Mouse (Mus musculus) liver, embryonic 14.5 days (tissue): ENCODE data around the gene Selplg. TPM values are rescaled to one million over a fixed set of nuclear protein-coding genes. Genes with fewer than 3 reads are reported as not detected.
A peak's percentile ranks its signal among the peaks of the same experiment; 100 is the strongest.
"Not testable (repeated sequence)": the region's sequence is repeated elsewhere in the genome, so short reads cannot be mapped to it uniquely, and the experiment has no call there.

Experiments
- ATAC-seq: fragments of 200-750 bp; cut with Nextera tagmentation; 2 replicates; pipeline ENCODE4 v1.8.0; 2017; ENCODE audit warnings: moderate number of reproducible peaks, mild to moderate bottlenecking, moderate library complexity; ENCODE audit not compliant: insufficient read depth
- DNase-seq, 3 experiments: peaks; one replicate each; pipeline ENCODE4 v3.0.0-alpha.2; 2012 to 2013; ENCODE audit warnings: low read depth in 3 of 3, low spot score in 3 of 3
- H3K27ac ChIP-seq: fragments of 300-500 bp; sonication (generic); 2 replicates; pipeline ENCODE4 v1.5.1; 2014; ENCODE audit warnings: moderate library complexity, mild to moderate bottlenecking, control low read depth, inconsistent platforms
- H3K27me3 ChIP-seq: fragments of 300-500 bp; sonication (generic); 2 replicates; pipeline ENCODE4 v1.6.1; 2014; ENCODE audit warnings: mild to moderate bottlenecking, low read length, moderate library complexity; ENCODE audit not compliant: control insufficient read depth, insufficient read depth
- H3K36me3 ChIP-seq: fragments of 300-500 bp; sonication (generic); replicated peaks from 2 replicates; pipeline ENCODE4 v1.6.1; 2014; ENCODE audit warnings: low read depth; ENCODE audit not compliant: control insufficient read depth, insufficient read depth
- H3K4me1 ChIP-seq, 2 experiments: fragments of 200-500 bp in 1 of 2; fragments of 300-500 bp in 1 of 2; sonication (generic) in 1 of 2; replicated peaks; 2 replicates each; pipeline ENCODE4 v1.6.1; 2012 to 2014; ENCODE audit warnings: antibody characterized with exemption in 1 of 2, inconsistent platforms in 1 of 2, low read length in 1 of 2; ENCODE audit not compliant: control insufficient read depth in 2 of 2, insufficient read depth in 2 of 2
- H3K4me2 ChIP-seq: fragments of 300-500 bp; sonication (generic); 2 replicates; pipeline ENCODE4 v1.6.1; 2014; ENCODE audit warnings: low read depth, mild to moderate bottlenecking, control low read depth, moderate library complexity
- H3K4me3 ChIP-seq, 2 experiments: fragments of 200-500 bp in 1 of 2; fragments of 300-500 bp in 1 of 2; sonication (generic) in 1 of 2; 2 replicates each; pipeline ENCODE4 v1.5.1; 2012 to 2014; ENCODE audit warnings: low read depth in 2 of 2, low read length in 2 of 2, mild to moderate bottlenecking in 2 of 2, control low read depth in 1 of 2, inconsistent platforms in 1 of 2, moderate library complexity in 1 of 2; ENCODE audit not compliant: insufficient read depth in 1 of 2
- H3K9ac ChIP-seq: fragments of 300-500 bp; sonication (generic); replicated peaks from 2 replicates; pipeline ENCODE4 v1.6.1; 2014; ENCODE audit warnings: mild to moderate bottlenecking, control low read depth, moderate library complexity
- H3K9me3 ChIP-seq: fragments of 300-500 bp; sonication (generic); 2 replicates; pipeline ENCODE4 v1.6.1; 2016; ENCODE audit warnings: low read length, mixed read lengths; ENCODE audit not compliant: control insufficient read depth
- CTCF ChIP-seq: IDR thresholded peaks from 2 replicates; pipeline ENCODE4 v1.5.1; 2016; ENCODE audit warnings: antibody characterized with exemption, low read depth, control low read depth
- EP300 ChIP-seq: IDR thresholded peaks from 2 replicates; pipeline ENCODE4 v1.6.1; 2016; ENCODE audit warnings: antibody characterized with exemption, low read depth
- WGBS: fragments of 180-500 bp; shearing (Covaris S2); extraction: QIAGEN DNeasy Blood & Tissue Kit; methylation state at CpG from one replicate; pipeline ENCODE4 v1.1.7; 2014; ENCODE audit not compliant: insufficient replicate concordance; 5-methylcytosine and 5-hydroxymethylcytosine counted together
- polyA plus RNA-seq, 2 experiments: library from polyadenylated mRNA; depleted of rRNA in 1 of 2; stranded (reverse) in 1 of 2; unstranded in 1 of 2; fragments of >200 nt; fragmentation: Nextera tagmentation in 1 of 2; extraction: Ambion mirVana in 1 of 2; gene quantifications; 2 replicates each; pipeline versions ENCODE4 v1.2.1 to v1.2.3; 2012 to 2014

Gene Selplg
- polyA plus RNA-seq, 2 experiments: 8.8 to 12.5 TPM

GRCm38 (mm10) chr5:113813608-113814007 is 18.8 kb downstream of the Selplg start:
- H3K9me3 ChIP-seq: no peaks in the 10 kb centered on the region
- no peak for TF ChIP-seq EP300
- peak; percentile 67 for TF ChIP-seq CTCF
- no peak overlapping the region for H3K9ac ChIP-seq
- 0 out of 4 replicates have a peak, but pooled peaks cover 0 to 2% of the 10 kb centered on the region in 2 experiments for H3K4me1 ChIP-seq
- H3K27ac ChIP-seq: no peak overlapping the region
- H3K4me2 ChIP-seq: no peak overlapping the region
- H3K36me3 ChIP-seq: no peaks in the 10 kb centered on the region
- DNase-seq: peak in 1 of 3 experiments; percentile 20
- no peaks in the 10 kb centered on the region for H3K27me3 ChIP-seq
- 16% methylated on average over 9 of the region's 9 CpGs for WGBS
- ATAC-seq: no peak
- no peak overlapping the region for H3K4me3 ChIP-seq

GRCm38 (mm10) chr5:113812638-113813037 is 19.8 kb downstream of the Selplg start:
- no peaks in the 10 kb centered on the region for H3K27me3 ChIP-seq
- 0 out of 4 replicates have a peak, but pooled peaks cover 0 to 2% of the 10 kb centered on the region in 2 experiments for H3K4me1 ChIP-seq
- no peaks in the 10 kb centered on the region for H3K36me3 ChIP-seq
- DNase-seq (no peak), ATAC-seq (no peak)
- H3K9ac ChIP-seq: no peak overlapping the region
- no peak overlapping the region for H3K27ac ChIP-seq
- no peaks in the 10 kb centered on the region for H3K9me3 ChIP-seq
- TF ChIP-seq EP300 (no peak), CTCF (no peak)
- H3K4me2 ChIP-seq: no peak overlapping the region
- no peak overlapping the region for H3K4me3 ChIP-seq
- 53% methylated on average over 2 of the region's 2 CpGs for WGBS

GRCm38 (mm10) chr5:113811824-113812420 is 20.5 kb downstream of the Selplg start:
- H3K4me2 ChIP-seq, ATAC-seq, H3K4me1 ChIP-seq, H3K27me3 ChIP-seq, DNase-seq, H3K4me3 ChIP-seq, H3K27ac ChIP-seq, H3K9ac ChIP-seq, H3K36me3 ChIP-seq, H3K9me3 ChIP-seq: not testable (repeated sequence)
- 13% methylated on average over 11 of the region's 12 CpGs for WGBS
- TF ChIP-seq CTCF: peak; percentile 57

- ATAC-seq (no peak), DNase-seq (no peak)
- H3K9ac ChIP-seq: no peak overlapping the region
- H3K4me1 ChIP-seq: no peaks in the 10 kb centered on the region
- TF ChIP-seq CTCF (no peak), EP300 (no peak)
- no peak overlapping the region for H3K27ac ChIP-seq
- H3K4me2 ChIP-seq: no peak overlapping the region
- WGBS: 64% methylated on average over 4 of the region's 4 CpGs
- no peaks in the 10 kb centered on the region for H3K9me3 ChIP-seq
- no peak overlapping the region for H3K4me3 ChIP-seq
- no peaks in the 10 kb centered on the region for H3K27me3 ChIP-seq
- H3K36me3 ChIP-seq: no peaks in the 10 kb centered on the region
These were observed 22.3 kb downstream of the Selplg start for GRCm38 (mm10) chr5:113810111-113810510.

- TF ChIP-seq EP300: no peak
- 45% methylated on average over 2 of the region's 2 CpGs for WGBS
- no peak overlapping the region for H3K4me2 ChIP-seq
These were observed 24.3 kb downstream of the Selplg start for GRCm38 (mm10) chr5:113808177-113808576.

More at GRCm38 (mm10) chr5:113808177-113808576, 24.3 kb downstream of the Selplg start:
- ATAC-seq (no peak), DNase-seq (no peak)
- H3K36me3 ChIP-seq: no peaks in the 10 kb centered on the region
- H3K9ac ChIP-seq: no peak overlapping the region
- H3K27me3 ChIP-seq: no peaks in the 10 kb centered on the region
- H3K9me3 ChIP-seq: no peaks in the 10 kb centered on the region
- H3K4me3 ChIP-seq: no peak overlapping the region
- H3K27ac ChIP-seq: no peak overlapping the region
- H3K4me1 ChIP-seq: no peaks in the 10 kb centered on the region
